Mouse (Mus musculus) gastrocnemius, postnatal 25 days (tissue): Measurements from ENCODE around the gene Cnr1. TPM values are rescaled to one million over a fixed set of nuclear protein-coding genes. Genes with fewer than 3 reads are reported as not detected.

ENCODE experiments used
- DNase-seq: peaks from one replicate; pipeline ENCODE4 v3.0.0; 2022
- long read RNA-seq, 2 experiments: library from polyadenylated mRNA; stranded (forward); transcript quantifications; one replicate each; pipeline ENCODE4 v2.0.0; 2021
- total RNA-seq, 2 experiments: library from RNA; stranded (reverse); gene quantifications; 1 replicate in 1 of 2; 2 replicates in 1 of 2; pipeline ENCODE4 v1.2.3; 2021

Gene Cnr1
- 1 to 10 TPM in 1 of 2 experiments, under 1 TPM in 1; 0.88 to 1.0 TPM for total RNA-seq
- long read RNA-seq, experiment 1: 0 reads
- long read RNA-seq, experiment 2, full-length matches to known transcripts: 1 of 1 reads
- long read RNA-seq, experiment 2, partial matches to known transcripts: 0 of 1 reads
- long read RNA-seq, experiment 2, other reads (novel, unspliced or antisense): 0 of 1 reads

DNA sequence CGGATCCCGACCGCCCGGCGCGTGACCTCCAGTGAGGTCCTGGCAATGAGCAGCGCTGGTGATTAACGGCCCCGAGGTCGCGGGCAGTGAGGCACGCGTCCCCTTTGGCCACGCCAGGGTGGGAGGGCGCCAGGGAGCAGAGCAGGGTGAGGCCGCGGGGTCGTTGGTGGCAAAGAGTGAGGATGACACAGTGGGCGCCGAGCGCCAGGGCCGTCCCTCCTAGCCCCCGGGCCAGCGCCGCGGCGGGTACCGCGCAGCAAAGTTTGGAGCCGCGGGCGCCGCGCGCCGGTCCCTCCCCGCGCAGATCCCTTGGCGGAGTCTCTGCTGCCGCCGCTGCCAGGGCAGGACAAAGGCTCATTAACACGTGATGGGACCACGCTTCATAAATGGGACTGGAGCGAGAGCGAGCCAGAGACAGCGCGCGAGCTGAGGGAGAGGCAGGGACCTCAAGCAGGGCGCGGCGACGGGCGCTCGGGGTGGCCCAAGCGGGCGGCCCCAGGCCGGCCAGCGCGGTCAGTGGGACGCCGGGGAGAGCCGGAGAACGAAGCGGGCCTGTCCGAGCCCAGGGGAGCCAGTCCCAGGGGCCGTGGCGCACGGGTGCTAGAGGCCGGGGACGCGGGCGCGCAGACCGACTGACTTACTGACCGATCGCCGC lies at the start of gene Cnr1:
TSS of gene Cnr1 (plus strand) at position 360 of the 655 bp plus-strand sequence.
- peak; percentile 62 for DNase-seq

- no peak for DNase-seq
Measured at GRCm38 (mm10) chr4:33879944-33880343, 44.4 kb upstream of the Cnr1 start.

- DNase-seq: no peak
Measured at GRCm38 (mm10) chr4:33886026-33886425, 38.4 kb upstream of the Cnr1 start.

DNA sequence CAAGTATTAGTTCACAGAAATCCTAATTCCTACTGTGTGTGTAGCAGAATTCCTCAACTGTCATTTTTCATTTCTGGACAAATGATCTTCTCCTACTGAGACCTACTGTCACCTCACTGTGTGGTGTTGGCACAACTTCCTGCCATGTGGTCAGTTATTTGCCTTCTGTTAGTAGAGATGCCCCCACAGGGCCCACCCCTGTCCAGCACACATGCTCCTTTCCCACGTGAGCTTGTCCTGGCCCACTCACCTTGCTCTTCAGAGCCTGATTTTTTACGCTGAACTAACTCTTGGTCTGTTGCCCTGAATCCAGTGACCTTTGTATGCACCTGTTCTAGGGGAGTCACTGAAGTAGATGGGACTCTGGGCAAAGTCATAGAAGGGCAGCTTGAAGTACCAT lies 34.4 kb upstream of the Cnr1 start:
- DNase-seq: no peak

DNA sequence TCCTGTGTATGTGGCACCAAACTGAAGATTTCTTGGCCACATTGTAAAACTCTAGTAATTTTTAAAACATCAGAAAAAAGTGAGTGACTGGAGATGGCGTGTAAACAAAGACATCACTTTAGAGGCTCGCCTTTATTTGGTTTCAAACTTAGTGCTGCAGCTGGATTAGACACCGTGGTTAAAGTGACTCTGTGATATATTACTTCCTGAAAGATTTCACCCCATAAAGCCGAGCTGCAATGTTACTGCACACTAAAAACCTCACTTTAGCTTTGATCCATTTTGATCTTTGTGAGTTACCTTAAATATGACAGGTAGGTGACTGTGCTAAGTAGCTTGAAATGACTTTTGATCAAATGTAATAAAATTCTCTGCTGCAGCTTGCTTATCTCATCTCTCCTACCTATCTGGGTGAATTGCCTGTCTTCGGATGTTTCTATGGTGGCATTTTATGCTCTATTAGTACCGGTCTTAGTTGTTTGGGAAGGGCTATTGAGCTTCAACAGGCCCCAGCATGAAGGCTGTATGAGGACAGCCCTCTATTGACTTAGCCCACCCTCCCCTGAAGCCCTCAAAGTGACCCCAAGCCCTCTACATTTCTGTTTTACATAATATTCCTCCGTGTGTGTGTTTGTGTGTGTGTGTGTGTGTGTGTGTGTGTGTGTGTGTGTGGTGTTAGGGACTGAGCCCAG lies 32.1 kb upstream of the Cnr1 start:
- no peak for DNase-seq

GRCm38 (mm10) chr4:33893841-33894240 lies 30.6 kb upstream of the Cnr1 start:
- DNase-seq: no peak

GRCm38 (mm10) chr4:33895046-33895445 lies 29.3 kb upstream of the Cnr1 start:
- DNase-seq: no peak

DNA sequence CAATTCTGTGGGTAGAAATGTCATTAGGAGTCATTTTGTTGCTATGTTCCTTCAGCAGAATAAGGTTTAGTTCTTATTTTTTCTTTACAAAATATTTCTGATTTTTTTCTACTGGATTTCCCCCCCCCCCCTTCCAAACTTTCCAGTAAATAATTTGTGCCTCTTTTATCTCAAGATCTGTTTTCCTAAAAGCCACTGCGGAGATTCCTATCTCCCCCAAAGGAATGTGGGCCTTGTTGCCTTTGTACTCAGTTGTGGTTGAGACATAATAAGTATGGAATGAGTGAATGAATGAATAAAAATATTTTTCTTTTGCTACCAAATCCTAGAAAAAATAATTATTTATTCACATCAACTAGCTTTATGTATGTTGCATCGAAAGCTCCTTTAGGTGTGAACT lies 28.9 kb upstream of the Cnr1 start:
- no peak for DNase-seq

DNA sequence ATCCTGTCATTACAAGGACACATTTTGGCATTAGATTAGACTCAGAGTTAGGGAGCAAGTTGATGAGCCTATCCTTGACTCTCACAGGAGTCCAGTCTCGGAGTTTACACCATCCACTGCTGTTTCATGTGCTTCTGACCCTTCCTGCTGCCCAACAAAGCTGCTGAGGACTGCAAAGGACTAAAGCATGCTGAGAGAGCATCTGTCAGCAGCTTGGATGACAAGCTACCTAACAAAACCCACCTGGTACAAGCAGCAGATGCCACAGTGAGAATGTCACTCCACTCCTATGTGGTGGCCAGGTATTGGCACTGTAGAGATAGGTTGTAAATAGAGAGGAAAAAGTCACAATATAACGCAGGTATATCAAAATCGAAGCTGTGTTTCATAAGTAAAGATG lies 22.7 kb upstream of the Cnr1 start:
- no peak for DNase-seq

- DNase-seq: no peak
Measured at GRCm38 (mm10) chr4:33903812-33904340, 20.5 kb upstream of the Cnr1 start.

DNA sequence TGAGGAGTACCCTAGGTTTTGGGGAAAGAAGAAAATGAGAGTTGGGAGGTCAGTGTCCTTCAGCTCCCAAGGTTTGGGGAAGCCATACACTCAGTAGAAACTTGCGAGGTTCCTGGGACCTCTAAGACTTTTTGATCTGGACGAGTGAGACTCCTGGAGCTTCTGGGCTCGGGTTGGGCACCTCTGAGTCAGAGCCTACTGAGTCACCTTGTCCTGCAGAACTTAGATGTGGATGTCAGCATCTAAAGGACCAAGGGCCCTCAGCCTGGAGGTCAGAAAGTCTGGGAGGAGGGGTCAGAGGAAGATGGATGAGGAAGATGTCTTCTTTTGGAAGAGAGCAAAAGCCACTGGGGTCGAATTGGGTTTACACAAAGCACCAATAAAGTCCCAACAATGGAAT lies 19.6 kb upstream of the Cnr1 start:
- DNase-seq: no peak

DNA sequence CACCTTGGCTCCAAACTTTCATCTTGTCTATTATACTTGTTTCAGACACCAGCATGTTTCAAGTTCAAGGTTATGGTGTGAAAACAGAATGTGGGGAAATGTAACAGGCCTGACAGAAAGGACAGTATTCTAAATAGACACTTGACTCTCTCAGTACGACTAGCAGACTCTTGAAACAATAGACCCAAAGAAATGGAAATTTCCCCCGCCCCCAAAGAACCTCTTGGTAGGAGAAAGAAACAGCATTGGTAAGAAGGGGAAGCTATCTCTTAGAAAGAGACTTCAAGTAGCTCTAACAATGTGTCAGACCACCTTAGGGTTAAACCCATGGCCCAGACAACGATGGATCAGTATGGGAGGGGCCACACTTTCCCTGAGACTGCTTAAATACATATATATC lies 15.6 kb upstream of the Cnr1 start:
- no peak for DNase-seq

GRCm38 (mm10) chr4:33915730-33916129 lies 8.7 kb upstream of the Cnr1 start:
- no peak for DNase-seq

GRCm38 (mm10) chr4:33920807-33921206 lies 3.6 kb upstream of the Cnr1 start:
- DNase-seq: no peak

DNA sequence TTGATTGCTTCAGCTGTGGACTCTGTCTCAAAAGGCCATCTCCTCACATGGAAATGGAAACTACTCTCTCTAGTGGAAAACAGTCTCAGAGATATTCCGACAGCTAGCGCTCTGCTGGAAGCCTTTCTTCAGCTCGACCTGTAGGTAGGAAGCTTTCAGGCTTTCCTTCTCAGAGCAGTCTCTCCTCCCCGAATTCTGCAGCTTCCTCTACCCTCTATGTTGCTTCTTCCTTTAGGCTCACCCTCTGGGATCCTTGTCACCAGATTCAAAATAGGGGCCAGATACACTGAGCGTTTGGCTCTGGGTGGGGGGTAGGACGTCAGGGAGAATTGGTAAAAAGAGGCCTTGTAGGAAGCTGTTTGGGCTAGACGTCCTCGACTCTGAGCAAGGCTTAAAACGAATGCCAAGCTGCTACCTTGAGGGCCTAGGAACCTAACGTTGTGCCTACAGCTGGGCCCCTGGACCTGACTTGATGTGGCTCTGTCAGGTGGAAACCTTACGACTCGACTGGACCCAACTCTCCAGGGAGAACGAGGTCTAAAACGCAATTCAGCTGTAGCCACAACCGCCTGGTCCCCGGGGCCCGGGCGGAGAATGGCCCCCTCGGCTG lies 1.1 kb upstream of the Cnr1 start:
- no peak for DNase-seq

- DNase-seq: no peak
Measured at GRCm38 (mm10) chr4:33923761-33924233, 596 bp upstream of the Cnr1 start.

DNA sequence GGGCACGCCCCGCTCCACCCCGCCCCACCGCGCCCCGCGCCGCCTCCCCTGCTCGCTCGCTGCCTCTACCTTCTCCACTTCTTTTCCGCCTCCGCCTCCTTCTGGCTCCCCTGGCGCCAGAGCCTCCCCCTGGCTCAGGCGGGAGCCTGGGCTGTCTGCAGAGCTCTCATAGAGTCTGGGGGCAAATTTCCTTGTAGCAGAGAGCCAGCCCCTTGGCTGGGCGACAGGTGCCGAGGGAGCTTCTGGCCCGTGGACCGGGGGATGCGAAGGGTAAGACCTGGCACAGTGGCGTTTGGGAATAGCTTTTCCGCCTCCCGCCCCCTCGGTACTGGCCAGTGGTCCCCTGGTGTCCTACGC lies 474 bp downstream of the Cnr1 start:
- no peak for DNase-seq

DNA sequence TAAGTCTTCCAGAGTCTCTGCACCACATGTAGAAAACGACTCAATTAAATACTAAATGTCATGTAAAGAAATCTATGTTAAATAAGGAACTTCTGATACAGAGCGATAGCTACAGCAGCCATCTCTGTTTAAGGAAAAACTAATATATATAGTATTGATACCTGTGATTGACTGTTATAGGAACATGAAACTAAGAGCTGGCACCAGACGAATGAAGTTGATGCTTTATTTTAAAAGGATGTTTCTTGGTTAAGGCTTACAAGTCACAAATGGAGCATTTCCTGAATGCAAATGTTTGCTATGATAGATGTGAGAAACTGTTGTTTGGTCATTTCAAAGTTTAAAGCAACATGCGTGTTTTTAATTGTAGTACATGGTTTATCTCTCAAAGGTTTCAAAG lies 1.1 kb downstream of the Cnr1 start:
- no peak for DNase-seq

DNA sequence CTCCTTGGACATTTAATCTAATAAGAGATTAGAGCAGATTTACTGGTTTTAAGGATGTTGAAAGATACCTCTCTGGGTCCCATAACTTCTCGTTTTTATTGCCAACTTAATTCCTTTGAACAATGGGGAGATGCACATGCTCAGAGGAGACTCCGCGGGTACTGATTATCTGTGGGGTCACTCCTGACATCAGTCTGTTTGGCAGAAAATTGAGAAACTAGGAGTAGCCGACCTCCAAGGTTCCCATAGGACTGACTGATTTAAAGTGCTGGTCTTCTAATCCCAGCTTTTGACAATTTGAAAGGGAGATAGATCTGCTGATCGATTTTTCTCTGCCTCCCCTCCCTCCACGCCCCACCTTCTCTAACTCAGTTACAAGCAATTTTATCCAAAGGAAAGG lies 1.6 kb downstream of the Cnr1 start:
- no peak for DNase-seq

DNA sequence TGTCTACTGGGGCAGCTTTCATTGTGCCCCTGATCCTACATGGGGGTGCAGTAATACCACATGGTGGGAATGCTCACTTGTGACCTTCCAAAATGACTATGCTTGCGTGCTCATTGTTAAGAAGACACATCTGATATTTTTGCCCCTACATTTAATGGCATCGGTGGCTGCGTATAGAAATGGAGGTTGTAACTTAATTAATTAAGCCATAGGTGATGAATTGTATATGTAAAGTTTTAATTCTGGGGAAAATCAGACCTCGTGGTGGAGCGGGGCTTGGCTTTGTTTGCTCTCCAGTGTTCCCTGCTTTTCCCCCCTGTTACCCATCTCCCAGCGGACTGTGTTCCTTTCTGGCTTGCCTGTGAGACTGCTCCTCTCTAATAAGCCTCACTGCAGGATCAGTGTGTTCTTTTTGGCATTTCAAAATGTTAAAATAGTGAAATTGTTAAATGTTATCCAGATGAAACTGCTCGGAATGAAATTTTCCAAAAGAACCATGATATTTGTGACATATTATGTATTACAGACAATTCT lies 2.4 kb downstream of the Cnr1 start:
- DNase-seq: no peak

GRCm38 (mm10) chr4:33927644-33928043 lies 3.3 kb downstream of the Cnr1 start:
- DNase-seq: no peak

GRCm38 (mm10) chr4:33928450-33928849 lies 4.1 kb downstream of the Cnr1 start:
- DNase-seq: no peak

DNA sequence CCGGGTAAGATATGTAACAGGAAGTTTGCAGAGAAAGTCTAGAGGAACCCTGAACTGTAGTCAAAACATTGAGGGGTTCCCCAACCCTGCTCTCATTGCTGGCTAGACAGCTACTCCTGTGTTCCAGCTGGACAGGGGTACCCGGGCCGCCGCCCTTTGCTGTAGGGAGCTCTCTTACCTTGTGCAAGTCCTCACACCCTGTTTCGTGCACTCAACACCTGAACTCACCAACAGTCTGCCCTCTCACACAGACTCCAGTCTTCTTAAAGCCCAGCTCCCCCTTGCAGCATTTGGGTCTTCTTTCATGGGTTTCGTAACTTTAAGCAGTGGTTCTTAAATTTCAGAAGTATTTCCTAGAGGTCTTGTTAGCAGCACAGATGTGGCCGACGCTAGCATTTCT lies 7.0 kb downstream of the Cnr1 start:
- no peak for DNase-seq
